Mouse (Mus musculus) cerebellum, postnatal 36 days (tissue): ENCODE measurements around the gene Usp48.
"Not testable (repeated sequence)": the region's sequence is repeated elsewhere in the genome, so short reads cannot be mapped to it uniquely, and the experiment has no call there.

Experiments used
- DNase-seq, 2 experiments: peaks; one replicate each; pipeline ENCODE4 v3.0.0; 2021 to 2022; ENCODE audit warnings: mixed read lengths in 2 of 2

Usp48 gene

DNA sequence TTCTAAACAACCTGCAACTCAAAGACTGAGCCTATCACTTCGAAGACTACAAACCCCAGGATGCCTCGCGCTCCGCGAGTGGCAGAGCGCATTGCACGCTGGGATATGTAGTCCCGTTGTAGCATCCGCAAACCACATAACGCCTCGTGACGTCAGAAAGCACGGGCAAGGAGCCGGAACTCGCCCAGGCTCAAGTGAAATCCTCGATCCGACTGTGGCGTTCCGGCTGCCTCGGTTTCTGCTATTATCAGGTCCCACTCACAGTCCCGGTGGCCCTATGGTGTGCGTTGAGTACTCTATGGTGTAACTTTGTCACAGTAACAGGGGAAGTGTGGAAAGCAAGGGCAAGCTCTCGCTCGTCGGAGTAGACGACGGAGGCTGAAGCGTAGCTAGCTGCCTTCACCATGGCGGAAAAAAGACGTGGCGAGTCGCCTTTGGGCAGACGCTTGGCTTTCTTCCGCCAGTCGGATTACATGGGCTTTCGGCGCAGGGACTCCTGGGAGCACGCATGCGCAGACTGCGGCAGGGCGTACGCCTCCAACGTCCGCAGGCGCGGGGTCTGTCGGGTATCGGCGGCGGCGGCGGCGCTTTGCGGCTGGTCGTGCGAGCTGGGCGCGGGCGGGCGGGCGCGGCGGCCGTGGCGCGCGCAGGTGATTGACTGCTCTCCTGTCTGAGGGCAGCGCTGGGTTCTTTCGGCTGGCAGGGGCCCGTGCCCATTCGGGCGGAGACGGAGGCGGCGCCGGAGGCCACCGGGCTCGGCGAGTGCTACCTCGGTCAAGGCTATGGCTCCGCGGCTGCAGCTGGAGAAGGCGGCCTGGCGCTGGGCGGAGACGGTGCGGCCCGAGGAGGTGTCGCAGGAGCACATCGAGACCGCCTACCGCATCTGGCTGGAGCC lies at the start of gene Usp48:
Gene Usp48, plus strand, starts transcription at position 155 of the 895 bp plus-strand sequence.
- peak; percentile 99 to 100 for DNase-seq

DNA sequence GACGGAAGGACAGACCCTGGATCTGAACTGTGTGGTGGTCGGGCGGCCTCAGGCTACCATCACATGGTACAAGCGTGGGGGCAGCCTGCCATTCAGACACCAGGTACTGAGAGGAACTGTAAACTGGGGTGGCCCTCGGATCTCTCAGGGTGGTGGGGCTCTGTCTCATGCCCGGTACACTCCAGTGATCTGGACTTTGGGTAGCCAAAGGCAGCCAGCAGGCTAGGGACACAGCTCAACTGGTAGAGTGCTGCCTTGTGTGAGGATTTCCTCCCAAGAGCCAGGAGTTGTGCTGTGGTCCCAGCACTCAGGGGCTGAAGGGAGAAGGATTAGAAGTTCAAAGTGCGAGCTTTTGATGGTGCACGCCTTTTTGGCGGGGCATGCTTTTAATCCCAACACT lies 48.0 kb upstream of the Usp48 start:
- DNase-seq = no peak

- DNase-seq = peak; percentile 36 to 50
These were observed 47.5 kb upstream of the Usp48 start for GRCm38 (mm10) chr4:137546003-137546525.

- peak; percentile 54 to 65 for DNase-seq
These were observed 40.1 kb upstream of the Usp48 start for GRCm38 (mm10) chr4:137553466-137553865.

DNA sequence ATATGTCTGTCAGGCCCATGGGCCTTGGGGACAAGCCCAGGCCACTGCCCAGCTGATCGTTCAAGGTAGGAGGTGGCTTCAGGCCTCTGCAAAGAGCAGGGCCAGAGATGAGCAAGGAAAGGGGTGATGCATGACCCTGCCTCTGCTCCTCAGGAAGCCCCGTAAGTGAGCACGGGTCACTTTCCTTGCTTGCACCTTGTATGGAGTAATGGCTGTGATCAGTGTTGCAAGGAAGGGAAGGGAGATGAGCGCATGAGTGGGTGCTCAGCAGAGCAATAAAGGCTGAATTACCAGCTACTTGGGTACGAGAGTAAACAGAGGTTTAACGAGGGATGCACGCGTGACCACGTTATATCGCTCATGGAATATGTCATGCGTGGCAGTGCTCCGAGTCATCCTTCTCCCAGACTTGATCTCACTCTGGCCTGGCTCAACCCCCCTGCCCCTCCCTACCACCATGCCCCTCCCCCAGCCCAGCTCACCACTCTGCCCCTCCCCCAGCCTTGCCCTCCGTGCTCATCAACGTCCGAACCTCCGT lies 36.8 kb upstream of the Usp48 start:
- DNase-seq = no peak

- DNase-seq = no peak
These were observed 23.7 kb upstream of the Usp48 start for GRCm38 (mm10) chr4:137569873-137570272.

DNA sequence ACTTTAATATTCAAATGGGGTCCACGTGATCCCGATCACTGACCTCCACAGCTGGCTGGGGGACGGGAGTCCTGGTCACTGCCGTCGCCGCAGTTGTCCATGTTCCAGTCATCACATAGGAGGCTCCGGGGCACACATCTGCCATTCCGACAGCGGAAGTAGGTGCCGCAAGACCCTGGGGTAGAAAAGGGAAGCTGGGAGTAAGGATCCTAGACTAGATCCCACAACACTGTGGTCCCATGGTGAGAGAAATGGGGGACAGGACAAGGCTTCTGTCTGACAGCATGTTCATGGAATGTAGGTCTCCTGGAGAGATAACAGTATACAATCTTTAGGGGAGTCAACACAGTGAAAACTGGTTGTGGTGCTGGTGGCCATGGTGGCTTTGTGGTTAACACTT lies 19.1 kb upstream of the Usp48 start, which contains the start of gene Ldlrad2:
Gene Ldlrad2, minus strand, starts transcription at position 101 of the 400 bp plus-strand sequence.
- no peak for DNase-seq

GRCm38 (mm10) chr4:137577486-137577885 lies 16.1 kb upstream of the Usp48 start:
- DNase-seq = no peak

DNA sequence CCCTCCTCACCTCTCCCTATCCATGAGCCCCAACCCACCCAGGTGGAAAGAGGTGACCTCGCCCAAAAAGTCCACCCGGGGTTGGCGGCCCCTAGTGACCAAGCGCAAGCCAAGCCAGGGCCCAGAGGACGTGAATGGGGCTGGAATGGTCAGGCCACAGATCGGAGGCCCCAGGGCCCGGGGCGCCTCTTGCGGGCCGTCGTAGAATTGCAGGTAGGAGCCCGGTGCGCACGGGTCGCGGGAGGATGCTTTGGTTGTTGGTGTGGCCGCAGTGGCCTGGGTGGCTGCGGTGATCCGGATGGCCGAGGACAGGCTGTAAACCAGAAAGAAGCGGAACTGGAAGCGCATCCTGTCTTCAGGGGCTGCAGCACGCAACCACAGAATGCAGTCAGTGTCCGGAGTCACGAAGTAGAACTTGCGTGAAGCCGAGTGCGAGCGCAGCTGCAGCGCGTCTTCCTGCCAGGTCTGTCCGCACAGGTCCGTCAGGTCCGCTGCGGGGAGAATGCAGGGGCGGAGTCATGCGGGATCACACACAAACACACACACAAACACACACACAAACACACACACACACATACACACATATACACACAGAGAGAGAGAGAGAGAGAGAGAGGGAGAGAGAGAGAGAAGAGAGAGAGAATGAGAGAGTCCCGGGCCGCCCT lies 15.2 kb upstream of the Usp48 start:
- peak; percentile 79 to 84 for DNase-seq

DNA sequence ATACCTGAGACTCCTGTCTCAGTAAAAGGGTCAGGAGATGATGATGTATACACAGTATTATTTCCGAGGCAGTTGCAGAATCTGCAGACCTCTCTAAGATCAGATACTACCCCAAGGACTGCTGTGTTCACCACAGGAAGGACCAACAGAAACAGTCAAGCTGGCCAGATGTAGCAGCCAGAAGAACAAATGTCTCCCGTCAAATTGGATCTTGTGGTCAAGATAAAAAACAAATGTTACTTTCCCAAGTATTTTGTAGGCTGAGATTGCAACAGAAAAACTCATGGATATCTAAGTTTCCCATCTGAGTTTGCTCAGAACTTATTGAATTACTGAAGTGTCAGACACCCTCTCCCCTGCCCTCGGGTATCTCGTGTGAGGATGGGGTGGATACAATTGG lies 13.8 kb upstream of the Usp48 start:
- no peak for DNase-seq

DNA sequence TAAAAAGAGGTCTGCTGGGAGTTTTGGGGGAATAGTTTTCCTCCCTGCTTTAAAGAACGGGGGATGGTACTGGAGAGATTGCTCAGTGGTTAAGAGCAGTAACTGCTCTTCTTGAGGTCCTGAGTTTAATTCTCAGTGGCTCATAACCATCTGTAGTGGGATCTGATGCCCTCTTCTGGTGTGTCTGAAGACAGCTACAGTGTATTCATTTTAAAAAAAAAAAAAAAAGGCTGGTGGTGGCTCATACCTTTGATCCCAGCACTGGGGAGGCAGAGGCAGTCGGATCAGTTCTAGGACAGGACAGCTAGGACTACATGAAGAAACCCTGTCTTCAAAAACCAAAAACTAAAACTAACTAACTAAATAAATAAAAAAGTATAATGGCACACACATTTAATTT lies 13.3 kb upstream of the Usp48 start:
- DNase-seq = no peak

- no peak for DNase-seq
These were observed 11.7 kb upstream of the Usp48 start for GRCm38 (mm10) chr4:137581815-137582214.

DNA sequence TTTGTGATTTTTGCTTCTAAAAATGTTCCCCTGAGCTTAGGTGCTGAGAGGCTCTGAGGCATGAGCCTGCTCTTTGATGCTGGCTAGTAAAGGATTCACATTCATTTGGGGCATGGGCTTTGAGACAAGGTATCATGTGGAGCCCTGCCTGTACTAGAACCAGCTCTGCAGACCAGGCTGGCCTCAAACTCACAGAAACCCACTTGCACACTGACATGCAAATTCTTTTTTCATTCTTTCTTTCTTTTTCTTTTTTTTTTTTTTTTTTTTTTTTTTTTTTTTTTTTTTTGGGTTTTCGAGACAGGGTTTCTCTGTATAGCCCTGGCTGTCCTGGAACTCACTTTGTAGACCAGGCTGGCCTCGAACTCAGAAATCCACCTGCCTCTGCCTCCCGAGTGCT lies 4.5 kb upstream of the Usp48 start:
- DNase-seq = not testable (repeated sequence)

DNA sequence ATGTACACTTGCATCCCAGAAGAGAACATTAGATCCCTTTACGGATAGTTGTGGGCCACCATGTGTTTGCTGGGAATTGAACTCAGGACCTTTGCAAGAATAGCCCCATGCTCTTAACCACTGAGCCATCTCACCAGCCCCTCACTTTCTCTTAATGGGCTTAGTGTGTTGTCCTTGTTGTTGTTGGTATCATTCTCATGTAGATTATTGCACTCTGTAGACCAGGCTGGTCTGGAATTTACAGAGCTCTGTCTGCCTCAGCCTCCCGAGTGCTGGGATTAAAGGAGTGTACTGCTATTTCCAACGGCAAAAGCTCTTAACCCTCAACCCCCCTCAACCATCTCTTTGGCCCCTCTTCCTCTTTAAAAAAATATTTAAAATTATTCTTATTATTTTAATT lies 4.0 kb upstream of the Usp48 start:
- DNase-seq = no peak

- peak in 1 of 2 experiments; percentile 24 for DNase-seq
These were observed 2.6 kb upstream of the Usp48 start for GRCm38 (mm10) chr4:137590961-137591360.

GRCm38 (mm10) chr4:137594496-137595270 lies 1.1 kb downstream of the Usp48 start:
- DNase-seq = peak in 1 of 2 experiments; percentile 35

DNA sequence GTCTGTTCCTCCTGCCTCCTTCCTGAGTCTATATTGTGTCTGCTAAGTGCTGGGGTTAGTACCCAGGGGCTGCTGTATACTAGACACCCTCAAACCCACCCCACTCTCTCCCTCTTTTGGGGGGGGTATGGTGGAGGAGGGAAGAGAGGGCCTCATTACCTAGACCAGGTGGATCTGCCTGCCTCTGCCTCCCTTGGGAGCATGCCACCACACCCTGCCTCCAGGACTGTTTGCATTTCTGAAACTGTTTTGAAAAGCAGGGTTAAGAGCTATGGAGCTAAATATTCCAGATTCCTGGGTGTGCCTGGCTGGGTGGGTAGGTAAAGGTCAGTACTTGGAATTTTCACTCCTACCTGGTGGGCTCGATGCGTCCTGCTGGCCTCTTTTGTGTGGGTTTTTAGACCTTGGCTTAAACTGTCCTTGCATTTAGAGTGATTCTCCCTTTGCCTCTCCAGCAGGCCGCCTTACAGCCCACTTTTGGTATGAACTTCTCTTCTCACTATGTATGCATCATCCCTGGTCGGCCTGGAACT lies 3.6 kb downstream of the Usp48 start:
- no peak for DNase-seq

DNA sequence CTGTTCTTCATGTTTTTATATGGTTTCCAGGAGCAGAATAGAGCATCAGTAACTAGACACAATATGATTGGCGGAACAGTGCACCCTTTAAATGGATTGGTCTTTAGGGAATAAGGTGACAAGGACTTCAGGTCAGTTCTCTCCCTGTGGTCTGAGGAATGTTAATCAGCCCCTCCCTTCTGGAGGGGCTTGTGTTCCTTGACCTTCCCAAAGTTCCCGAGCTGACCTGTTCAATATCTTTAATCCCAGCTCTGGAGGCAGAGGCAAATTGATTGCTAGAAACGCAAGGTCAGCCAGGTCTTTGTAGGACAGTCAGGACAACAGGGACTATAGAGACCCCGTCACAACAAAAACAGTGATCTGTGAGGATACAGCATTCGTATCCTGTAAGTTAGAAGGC lies 5.0 kb downstream of the Usp48 start:
- DNase-seq = no peak

GRCm38 (mm10) chr4:137603449-137604171 lies 10.1 kb downstream of the Usp48 start:
- no peak for DNase-seq

DNA sequence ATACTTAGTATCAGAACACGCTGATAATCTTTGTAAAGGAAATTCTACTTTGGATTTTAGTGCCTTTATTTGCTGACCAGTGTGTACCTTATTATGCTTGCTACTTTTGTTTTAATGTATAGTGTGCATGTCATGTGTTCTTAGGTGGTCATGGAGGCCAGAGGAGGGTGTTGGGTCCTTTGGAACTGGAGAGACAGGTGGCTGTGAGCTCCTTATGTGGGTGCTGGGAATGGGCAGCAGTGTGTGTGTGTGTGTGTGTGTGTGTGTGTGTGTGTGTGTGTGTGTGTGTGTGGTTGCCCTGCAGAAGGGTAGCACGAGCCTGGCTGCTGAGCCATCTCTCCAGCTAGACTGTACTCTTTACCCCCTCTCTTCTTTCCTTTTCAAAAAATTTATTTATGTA lies 13.5 kb downstream of the Usp48 start:
- no peak for DNase-seq

DNA sequence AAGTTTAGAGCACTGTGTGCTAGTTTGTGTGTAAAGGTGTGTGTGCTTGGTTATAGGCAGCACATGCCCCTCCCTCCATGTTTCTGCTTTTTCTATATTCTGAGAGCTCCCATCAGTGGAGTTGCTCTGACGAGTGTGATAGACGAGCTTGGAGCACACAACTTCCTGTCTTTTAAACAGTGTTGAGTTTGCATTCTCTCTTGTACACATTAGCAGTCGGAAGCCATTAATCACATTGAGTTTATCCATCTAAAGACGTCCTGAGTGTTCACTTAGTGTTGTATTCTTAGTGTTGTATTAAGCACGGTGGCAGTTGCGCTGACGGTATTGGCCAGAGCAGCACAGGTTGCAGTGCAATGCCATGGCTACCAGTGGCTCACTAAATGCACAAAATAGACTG lies 15.7 kb downstream of the Usp48 start:
- DNase-seq = no peak

GRCm38 (mm10) chr4:137609702-137610101 lies 16.1 kb downstream of the Usp48 start:
- DNase-seq = no peak
